Mouse (Mus musculus) kidney, adult 18-20 months (tissue): ENCODE data around the gene Babam2.
"Not testable (repeated sequence)": the region's sequence is repeated elsewhere in the genome, so short reads cannot be mapped to it uniquely, and the experiment has no call there.

Experiments used
- DNase-seq: peaks from one replicate; pipeline ENCODE4 v3.0.0; 2021

The Babam2 gene

GRCm38 (mm10) chr5:31787622-31788021, 90.1 kb downstream of the Babam2 start:
- no peak for DNase-seq

GRCm38 (mm10) chr5:31792338-31792737, 94.9 kb downstream of the Babam2 start:
- DNase-seq, result no peak

- DNase-seq, result no peak
Measured at GRCm38 (mm10) chr5:31792863-31793262, 95.4 kb downstream of the Babam2 start.

DNA sequence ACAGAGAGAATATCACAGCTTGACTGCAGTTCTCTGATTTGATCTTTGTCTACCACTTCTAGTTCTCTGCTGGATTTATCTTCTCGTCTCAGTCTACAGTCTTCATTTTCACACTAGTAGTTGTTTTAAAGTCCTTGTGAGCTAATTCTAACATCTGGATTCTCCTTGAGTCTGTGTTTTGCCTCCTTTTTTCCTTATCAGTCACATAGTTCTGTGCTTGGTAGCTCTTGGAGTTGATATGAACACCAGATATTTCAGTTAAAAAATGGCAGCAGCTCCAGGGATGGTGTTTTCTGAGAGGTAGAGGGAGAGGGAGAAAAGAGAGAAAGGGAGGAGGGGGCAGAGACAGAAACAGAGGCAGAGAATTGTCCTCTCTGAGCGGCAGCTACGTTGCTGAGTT, 97.9 kb downstream of the Babam2 start:
- no peak for DNase-seq

DNA sequence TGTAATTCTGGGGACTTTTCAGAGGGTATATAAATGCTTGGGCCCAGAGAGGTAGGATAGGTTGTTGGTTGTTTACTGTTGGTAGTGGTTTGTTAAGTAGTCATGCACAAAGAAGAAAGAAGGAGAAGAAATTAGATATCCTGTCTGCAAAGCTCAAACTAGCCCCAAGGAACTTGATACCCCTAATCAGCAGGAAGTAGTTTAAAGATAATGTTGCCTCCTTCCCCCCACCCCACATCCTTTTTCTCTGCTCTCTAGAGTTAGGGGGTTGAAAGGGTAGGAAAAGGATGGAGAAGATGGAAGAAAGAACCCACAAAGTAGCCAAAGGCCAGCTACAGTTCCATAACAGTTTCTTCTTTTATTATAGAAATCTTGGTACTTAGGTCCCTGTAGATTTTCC, 99.5 kb downstream of the Babam2 start:
- no peak for DNase-seq

DNA sequence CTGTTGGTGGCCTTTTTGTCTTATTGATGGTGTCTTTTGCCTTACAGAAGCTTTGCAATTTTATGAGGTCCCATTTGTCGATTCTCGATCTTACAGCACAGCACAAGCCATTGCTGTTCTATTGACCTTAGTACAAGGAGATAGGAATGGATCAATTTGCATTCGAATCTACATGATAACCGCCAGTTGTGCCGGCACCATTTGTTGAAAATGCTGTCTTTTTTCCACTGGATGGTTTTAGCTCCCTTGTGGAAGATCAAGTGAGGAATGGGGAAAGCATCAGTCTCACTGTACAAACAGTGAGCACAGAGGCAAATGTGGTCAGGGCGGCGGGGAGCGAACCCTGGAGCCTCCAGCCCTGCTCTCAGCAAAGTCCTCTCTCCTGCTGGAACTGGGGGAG, 106.7 kb downstream of the Babam2 start:
- not testable (repeated sequence) for DNase-seq

- DNase-seq, result no peak
Measured at GRCm38 (mm10) chr5:31804751-31805150, 107.3 kb downstream of the Babam2 start.

DNA sequence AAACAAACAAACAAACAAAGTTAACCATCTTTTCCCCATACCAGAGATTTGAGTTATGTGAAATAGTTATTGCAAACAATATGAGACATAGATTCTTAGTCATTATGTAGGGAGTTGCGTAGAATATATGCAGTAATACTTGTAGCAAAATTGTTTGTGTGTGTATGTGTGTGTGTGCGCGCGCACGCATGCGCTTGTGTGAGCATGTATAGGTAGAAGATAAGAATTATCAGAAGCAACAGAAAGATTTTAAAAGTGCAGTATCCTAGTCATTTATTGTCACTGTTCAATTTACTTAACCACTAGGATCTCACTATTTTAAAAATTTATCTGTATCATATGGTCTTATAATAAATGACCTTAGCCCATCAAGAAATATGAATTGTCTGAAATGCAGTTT, 109.8 kb downstream of the Babam2 start:
- no peak for DNase-seq

DNA sequence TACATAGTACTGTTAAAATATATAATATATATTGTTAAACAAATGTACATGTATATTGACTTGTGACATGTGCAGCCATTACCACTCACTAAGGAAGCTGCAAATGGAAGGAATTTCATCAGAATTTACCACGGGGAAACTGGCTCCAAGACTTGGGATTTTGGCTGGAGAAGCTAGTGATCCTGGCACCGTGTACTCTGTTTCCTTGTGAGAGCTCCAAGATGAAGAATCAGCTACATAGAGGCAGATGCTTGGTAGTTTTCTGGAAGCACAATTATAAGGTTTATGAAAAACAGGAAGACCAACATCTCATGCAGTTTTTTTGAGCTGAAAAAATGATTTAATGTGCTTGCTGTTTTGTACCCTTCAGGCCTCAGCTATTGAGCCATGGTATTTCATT, 110.8 kb downstream of the Babam2 start:
- no peak for DNase-seq

- DNase-seq, result peak; percentile 83
Measured at GRCm38 (mm10) chr5:31810796-31811662, 113.5 kb downstream of the Babam2 start.

DNA sequence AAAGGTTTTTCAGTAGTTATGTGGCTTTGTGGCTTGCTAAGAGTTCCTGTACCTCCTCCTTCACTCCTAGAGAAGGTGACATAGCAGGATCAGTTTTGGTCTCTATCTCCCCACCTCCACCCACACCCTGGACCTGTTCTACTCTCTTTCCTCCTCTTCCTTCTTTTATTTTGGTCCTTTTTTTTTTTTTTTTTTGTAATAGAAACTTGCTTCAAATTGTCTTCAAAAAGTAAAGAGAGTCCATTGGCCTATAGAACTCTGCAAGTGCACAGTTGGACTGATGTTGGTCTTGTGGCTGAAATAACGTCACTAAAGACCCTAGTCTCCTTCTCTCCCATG, 114.1 kb downstream of the Babam2 start:
- no peak for DNase-seq

DNA sequence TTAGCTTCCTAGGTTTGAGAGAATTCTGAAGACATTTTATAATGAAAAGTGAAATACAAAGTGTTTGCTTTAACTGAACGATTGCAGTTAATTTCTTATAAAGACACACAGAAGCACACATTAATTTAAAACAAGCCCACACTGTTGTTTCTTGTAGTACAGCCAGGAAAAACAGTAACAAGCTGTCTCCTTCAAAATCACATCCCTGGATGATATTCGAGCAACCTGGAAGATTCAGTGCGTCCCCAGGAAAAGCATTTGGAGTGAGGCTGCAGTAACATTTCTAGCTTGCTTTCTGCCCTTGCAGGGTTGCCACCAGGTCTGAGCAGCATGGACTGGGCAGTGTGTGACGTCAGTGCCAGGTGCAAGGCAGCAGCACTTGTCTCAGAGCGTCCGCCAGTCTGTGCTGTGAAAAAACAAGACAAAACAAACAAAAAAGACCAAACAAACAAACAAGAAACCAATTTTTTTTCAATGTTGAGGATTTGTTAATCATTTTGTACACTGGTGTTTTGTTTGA, 115.7 kb downstream of the Babam2 start:
- DNase-seq, result no peak

- no peak for DNase-seq
Measured at GRCm38 (mm10) chr5:31814068-31814467, 116.6 kb downstream of the Babam2 start.

DNA sequence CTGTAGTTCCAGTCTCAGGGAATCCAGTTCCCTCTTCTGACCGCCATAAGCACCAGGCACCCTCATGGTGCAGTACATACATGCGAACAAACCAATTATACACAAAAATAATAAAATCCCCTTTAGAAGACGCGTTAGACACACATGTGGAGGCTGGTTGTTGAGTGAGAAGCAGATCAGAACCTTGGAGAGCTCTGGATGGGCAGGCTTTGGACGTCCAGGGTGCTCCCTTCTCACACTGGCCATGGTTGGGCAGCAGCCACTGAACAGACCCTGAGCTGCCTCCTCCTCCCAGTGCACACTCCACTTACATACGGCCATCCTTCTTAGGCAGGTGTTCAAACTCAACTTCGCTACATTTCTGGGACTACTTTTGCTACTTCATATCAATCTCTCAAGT, 117.6 kb downstream of the Babam2 start:
- no peak for DNase-seq

- DNase-seq, result no peak
Measured at GRCm38 (mm10) chr5:31816082-31816481, 118.6 kb downstream of the Babam2 start.

DNA sequence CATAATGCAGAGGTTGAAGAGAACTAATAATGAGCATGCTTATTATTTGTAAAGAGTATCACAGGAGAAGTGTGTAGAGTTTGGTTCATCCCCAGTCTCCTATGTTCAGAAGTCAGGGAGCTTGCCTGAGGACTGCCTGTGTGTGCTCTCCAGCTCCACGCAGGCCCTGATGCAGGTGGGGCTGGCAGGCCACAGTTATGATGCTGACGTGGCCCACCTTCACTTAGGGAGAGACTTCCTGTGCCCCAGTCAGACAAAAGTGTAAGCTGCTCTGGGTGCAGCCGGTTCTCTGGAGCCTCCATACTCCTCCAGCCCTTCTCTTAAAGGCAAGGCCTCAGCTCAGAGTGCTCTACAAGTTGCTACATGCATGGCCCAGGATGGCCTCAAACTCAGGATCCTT, 123.3 kb downstream of the Babam2 start:
- no peak for DNase-seq

GRCm38 (mm10) chr5:31821204-31821603, 123.7 kb downstream of the Babam2 start:
- DNase-seq, result no peak

GRCm38 (mm10) chr5:31823673-31824072, 126.2 kb downstream of the Babam2 start:
- DNase-seq, result no peak

DNA sequence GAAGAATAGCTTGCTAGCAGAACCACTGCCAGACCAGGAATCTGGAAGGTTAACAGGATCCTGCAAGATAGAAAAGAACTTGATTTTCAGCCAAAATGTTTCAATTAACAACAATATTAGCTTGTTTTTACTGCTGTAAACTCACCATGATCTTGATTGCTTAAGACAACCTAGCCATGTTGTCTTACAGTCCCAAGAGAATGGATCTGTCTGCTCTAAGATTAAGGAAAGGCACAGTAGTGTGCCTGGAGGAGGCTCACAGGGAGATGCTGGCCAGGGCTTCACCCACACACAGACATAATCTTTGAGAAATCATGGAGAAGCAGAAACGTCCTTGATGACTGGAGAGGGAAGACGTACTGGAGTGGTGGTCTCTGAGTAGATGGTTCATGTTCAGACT, 126.6 kb downstream of the Babam2 start:
- DNase-seq, result no peak

DNA sequence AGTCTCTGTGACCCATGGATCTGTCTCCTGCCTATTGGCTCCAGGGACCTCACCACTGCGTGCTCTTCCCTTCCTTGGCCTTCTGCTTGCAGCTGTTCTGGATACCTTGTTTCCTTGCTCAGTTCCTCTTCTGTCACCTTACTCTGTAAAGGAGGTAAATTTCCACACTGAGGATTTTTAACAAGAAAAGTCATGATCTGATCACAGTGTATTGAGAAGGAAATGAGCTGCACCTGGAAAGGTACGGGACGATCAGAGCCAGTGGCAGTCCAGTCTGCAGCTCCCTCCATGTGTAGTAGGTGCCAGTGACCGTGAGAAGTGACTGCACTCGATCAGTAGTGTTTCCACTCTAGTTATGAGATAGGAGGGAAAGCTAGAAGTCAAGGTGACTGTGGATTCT, 129.8 kb downstream of the Babam2 start:
- DNase-seq, result no peak

DNA sequence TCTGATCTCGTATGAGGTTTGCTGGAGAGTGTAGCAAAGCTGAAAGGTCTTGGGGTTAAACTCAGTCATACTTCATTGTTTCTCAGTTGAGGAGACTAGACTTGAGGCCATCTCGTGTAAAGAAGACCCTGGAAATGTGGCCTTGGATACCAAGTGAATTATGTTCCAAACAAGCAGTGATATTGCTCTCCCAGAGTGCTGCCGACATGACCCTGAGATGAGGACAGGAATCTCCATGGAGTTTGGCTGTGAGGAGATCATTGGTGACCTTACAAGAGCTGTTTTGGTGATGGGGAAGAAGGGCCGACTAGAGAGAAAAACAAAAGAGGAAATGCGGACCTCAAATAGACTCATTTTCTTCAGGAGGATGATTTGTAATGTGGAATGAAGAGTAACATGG, 130.4 kb downstream of the Babam2 start:
- no peak for DNase-seq

- no peak for DNase-seq
Measured at GRCm38 (mm10) chr5:31828747-31829146, 131.3 kb downstream of the Babam2 start.

DNA sequence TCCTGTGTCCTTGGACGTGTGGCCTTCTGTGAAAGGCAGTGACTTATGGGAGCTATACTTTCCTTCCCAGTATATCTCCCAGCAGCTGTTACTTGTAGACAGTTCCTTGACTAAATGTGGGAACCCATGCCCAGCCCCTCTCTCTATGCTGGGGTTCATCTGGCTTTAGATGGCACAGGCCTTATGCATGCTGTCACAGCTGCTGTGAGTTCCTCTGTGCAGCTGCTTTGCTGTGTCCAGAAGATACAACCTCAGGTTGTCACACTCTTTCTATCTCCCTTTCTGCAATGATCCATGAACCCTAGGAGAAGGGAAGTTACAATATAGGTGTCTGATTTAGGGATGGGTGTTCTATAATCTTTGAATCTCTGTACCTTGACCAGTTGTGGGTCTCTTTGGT, 132.1 kb downstream of the Babam2 start:
- DNase-seq, result no peak

GRCm38 (mm10) chr5:31831587-31831986, 134.1 kb downstream of the Babam2 start:
- DNase-seq, result no peak

DNA sequence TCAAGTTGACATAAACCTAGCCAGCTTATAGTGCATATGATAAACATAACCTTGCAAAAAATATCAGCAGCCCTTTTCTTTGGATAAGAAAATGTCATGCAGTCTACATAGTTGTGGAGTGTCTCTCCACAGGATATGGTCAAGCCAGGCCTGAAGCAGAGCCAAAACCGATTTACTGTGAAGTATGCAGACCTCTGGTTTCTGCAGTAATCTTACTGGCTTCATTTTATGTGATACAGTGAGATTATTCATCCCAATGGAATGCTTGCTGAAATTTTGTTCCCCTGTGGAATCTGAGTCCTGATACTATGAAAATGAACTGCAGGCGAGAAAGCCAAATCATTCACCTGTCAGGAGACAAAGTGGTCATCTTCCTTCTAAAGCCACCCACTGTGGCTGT, 138.2 kb downstream of the Babam2 start:
- no peak for DNase-seq
